Mouse (Mus musculus) thymus, postnatal 36 days (tissue): ENCODE data around the gene 1700021F05Rik.

Experiments
- DNase-seq, 2 experiments: peaks; one replicate each; pipeline ENCODE4 v3.0.0; 2022; ENCODE audit warnings: mixed read lengths in 2 of 2

Gene 1700021F05Rik

GRCm38 (mm10) chr10:43540442-43541152, at the start of gene 1700021F05Rik:
TSS of gene 1700021F05Rik (minus strand) at chr10:43540994.
- peak; percentile 97 for DNase-seq

- no peak for DNase-seq
Observed at GRCm38 (mm10) chr10:43588470-43589177, 47.8 kb upstream of the 1700021F05Rik start.

GRCm38 (mm10) chr10:43584538-43584937, 43.7 kb upstream of the 1700021F05Rik start:
- no peak for DNase-seq

- no peak for DNase-seq
Observed at GRCm38 (mm10) chr10:43581260-43581659, 40.5 kb upstream of the 1700021F05Rik start.

GRCm38 (mm10) chr10:43580649-43581078, 39.9 kb upstream of the 1700021F05Rik start:
- peak; percentile 41 to 42 for DNase-seq

GRCm38 (mm10) chr10:43579381-43580261, 38.8 kb upstream of the 1700021F05Rik start:
- peak; percentile 78 to 81 for DNase-seq

GRCm38 (mm10) chr10:43578754-43579380, 38.1 kb upstream of the 1700021F05Rik start:
- DNase-seq, result peak; percentile 91 to 92

- peak; percentile 71 for DNase-seq
Observed at GRCm38 (mm10) chr10:43578366-43578753, 37.6 kb upstream of the 1700021F05Rik start.

GRCm38 (mm10) chr10:43577997-43578331, 37.2 kb upstream of the 1700021F05Rik start, which contains the start of gene Cd24a:
TSS of gene Cd24a (plus strand) at chr10:43578284.
- DNase-seq, result no peak

- peak; percentile 49 to 50 for DNase-seq
Observed at GRCm38 (mm10) chr10:43577299-43577996, 36.7 kb upstream of the 1700021F05Rik start.

GRCm38 (mm10) chr10:43574956-43575355, 34.2 kb upstream of the 1700021F05Rik start:
- peak; percentile 62 to 74 for DNase-seq

- DNase-seq, result no peak
Observed at GRCm38 (mm10) chr10:43574352-43574751, 33.6 kb upstream of the 1700021F05Rik start.

- no peak for DNase-seq
Observed at GRCm38 (mm10) chr10:43561311-43561710, 20.5 kb upstream of the 1700021F05Rik start.

- no peak for DNase-seq
Observed at GRCm38 (mm10) chr10:43560765-43561164, 20.0 kb upstream of the 1700021F05Rik start.

- DNase-seq, result no peak
Observed at GRCm38 (mm10) chr10:43559313-43559712, 18.5 kb upstream of the 1700021F05Rik start.

- DNase-seq, result no peak
Observed at GRCm38 (mm10) chr10:43557630-43558165, 16.9 kb upstream of the 1700021F05Rik start.

GRCm38 (mm10) chr10:43551388-43551787, 10.6 kb upstream of the 1700021F05Rik start:
- DNase-seq, result no peak

GRCm38 (mm10) chr10:43550923-43551322, 10.1 kb upstream of the 1700021F05Rik start:
- DNase-seq, result no peak

- no peak for DNase-seq
Observed at GRCm38 (mm10) chr10:43549411-43549810, 8.6 kb upstream of the 1700021F05Rik start.

- no peak for DNase-seq
Observed at GRCm38 (mm10) chr10:43541153-43541544, 355 bp upstream of the 1700021F05Rik start.

GRCm38 (mm10) chr10:43539746-43540310, 966 bp downstream of the 1700021F05Rik start:
- DNase-seq, result peak in 1 of 2 experiments; percentile 4
